Mouse (Mus musculus) lung, postnatal 4 days (tissue): ENCODE results near the gene Olfr106-ps.

Experiments
- DNase-seq, 2 experiments: peaks; one replicate each; pipeline ENCODE4 v3.0.0; 2021

Gene Olfr106-ps

DNA sequence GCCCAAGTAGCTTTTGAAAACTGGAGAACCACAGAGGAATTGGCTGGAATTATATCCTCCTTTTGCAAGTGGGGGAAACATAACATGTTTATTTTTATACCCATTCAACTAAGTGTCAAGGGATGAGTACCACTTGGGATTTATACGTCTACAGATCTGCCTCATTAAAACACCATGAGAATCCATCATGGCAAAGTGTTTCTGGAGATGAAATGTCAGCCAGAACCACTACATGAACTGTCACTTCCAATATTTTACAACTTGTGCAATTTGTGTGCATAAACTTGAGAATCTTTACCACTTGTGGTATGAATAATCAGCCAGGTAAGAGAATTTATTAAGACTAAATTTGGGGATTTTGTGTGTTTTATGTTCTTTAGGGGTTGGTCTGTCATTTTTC, at the start of gene Olfr106-ps:
TSS of gene Olfr106-ps (plus strand) at position 301 of the 400 bp plus-strand sequence.
- no peak for DNase-seq

DNA sequence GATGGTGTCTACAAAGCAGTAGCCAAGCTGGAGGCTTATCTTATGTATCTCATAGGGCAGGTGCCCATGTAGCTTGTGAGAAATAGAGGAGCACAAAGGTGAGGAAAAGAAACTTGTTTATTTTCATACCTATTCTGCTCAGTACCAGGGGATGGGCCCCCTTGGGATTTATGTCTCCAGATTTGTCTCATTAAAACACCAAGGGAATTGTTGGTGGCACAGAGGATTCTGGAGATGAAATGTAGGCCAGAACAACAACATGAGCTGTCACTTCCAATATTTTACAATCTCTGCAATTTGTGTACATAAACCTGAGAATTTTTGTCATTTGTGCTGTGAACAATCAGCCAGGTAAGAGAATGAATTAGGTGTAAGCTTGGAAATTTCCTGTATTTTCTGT, 30.9 kb upstream of the Olfr106-ps start, which contains the start of gene Olfr104-ps:
TSS of gene Olfr104-ps (plus strand) at position 301 of the 400 bp plus-strand sequence.
- no peak for DNase-seq

DNA sequence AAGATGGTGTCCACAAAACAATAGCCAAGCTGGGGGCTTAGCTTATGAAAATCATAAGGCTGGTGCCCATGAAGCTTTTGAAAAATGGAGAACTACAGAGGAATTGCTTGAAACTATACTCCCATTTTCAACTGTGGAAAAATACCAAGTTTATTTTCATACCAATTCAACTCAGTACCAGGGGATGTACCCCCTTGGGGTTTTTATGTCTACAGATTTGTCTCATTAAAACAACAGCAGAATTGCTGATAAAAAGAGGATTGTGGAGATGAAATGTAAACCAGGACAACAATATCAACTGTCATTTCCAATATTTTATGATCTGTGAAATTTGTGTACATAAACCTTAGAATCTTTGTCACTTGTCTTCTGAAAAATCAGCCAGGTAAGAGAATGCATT, 11.5 kb upstream of the Olfr106-ps start, which contains the start of gene Olfr105-ps:
TSS of gene Olfr105-ps (plus strand) at position 301 of the 400 bp plus-strand sequence.
- DNase-seq = no peak

DNA sequence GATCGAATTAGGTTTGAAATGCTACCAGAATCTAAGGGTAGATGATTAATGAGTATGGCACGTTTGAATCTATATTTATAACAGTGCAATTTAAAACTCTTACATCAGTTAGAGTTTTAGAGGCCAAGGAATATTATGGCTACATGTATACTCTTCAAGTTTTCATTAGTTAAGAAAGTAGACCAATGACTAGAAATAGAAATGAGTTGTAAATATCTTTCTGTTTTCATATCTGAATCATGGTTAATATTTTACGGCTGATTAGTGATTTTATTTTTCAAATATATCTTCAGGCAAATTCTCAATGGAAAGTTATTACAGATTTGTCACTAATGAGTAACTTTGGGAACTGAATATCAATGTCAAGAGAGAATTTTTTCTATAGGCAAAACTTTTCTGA, 8.7 kb downstream of the Olfr106-ps start, which contains the start of gene Olfr107:
TSS of gene Olfr107 (plus strand) at position 301 of the 400 bp plus-strand sequence.
- no peak for DNase-seq

DNA sequence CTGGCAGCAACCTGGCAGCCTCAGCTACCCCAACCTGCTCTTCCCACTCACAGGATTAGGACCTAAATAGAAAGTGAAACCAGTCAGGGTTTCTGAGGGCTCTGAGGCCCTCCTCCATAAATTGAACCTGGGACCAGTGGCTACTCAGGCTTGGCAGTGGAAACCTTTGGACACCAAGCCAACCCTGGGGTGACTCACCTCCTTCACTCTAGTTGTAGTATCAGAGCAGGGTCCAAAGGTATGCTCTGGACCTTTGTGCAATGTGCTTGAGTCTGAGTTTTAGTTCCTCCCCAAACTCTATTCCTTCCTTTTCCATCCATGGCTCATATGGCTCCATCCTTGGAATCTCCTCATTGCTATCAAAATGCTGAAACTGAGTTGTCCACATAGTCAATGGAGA, 23.2 kb downstream of the Olfr106-ps start:
- no peak for DNase-seq

DNA sequence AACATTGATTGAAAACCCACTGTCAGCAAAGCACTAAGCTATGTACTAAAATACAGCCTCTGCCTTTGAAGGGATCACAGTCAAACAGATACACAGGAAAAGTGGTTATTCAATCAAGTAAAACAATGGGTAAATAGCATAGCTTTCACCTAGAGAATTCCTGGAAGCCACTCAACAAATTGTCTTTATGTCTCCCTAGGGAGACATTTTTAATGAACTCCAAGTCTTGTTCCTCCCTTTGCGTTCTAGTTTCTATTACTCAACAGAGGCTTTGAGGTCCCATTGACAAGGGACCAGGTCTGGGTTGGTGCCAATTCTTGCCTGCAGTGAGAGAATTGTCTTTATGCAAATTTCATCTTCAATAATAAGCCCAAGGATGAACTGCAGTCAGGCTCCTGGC, 55.0 kb downstream of the Olfr106-ps start, which contains the start of gene Olfr108:
TSS of gene Olfr108 (plus strand) at position 301 of the 400 bp plus-strand sequence.
- no peak for DNase-seq
